Mouse (Mus musculus) gastrocnemius, adult 18-20 months (tissue): ENCODE data around the gene Olfr52. TPM values are rescaled to one million over a fixed set of nuclear protein-coding genes. Genes with fewer than 3 reads are reported as not detected.
"Not testable (repeated sequence)": the region's sequence is repeated elsewhere in the genome, so short reads cannot be mapped to it uniquely, and the experiment has no call there.

Experiments
- DNase-seq: peaks from one replicate; pipeline ENCODE4 v3.0.0; 2021; ENCODE audit warnings: low spot score
- long read RNA-seq, 2 experiments: library from polyadenylated mRNA; stranded (forward); transcript quantifications; one replicate each; pipeline ENCODE4 v2.0.0; 2021
- total RNA-seq, 2 experiments: library from RNA; stranded (reverse); gene quantifications; 2 replicates each; pipeline ENCODE4 v1.2.3; 2021

Olfr52 gene
- not detected for total RNA-seq
- long read RNA-seq, experiment 1, result 0 reads
- long read RNA-seq, experiment 2, result 0 reads

DNA sequence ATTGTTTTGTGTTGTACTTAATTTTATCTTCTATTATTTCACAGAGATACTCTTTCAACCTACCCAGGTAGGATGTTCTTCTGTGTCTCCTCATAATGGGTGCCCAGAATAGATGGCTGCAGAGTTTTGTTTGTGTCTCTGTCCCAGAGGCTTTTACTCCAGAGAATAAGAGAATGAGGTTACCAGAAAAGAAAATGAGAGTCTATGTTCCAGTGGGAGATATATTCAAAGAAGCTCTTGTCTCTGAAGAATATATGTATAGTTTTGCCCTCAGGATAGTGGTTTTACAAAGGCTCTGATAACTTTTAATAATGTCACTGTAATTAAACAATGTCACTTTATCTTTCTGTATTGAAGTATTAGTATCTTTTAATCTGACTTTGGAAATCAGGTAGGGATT is at the start of gene Olfr52:
TSS of gene Olfr52 (minus strand) at position 101 of the 400 bp plus-strand sequence.
- DNase-seq, result no peak

DNA sequence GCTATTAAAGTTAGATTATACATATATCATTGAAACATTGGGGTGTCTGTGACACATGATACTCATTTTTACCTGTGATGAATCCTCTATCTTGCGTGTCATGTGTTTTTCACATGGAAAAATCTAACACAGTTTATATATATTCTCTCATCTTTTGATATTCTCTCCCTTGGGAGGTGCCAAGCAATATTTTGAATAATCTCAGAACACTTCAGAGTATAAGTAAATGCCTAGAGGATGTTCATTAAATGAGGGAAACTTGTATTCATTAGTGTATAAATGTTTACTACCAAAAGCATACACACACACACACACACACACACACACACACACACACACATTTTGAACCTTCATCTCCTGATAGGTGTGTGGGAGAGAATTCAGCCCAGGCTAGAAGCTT is 45.8 kb upstream of the Olfr52 start, which contains the start of gene Olfr1047:
TSS of gene Olfr1047 (minus strand) at position 101 of the 400 bp plus-strand sequence.
- no peak for DNase-seq

DNA sequence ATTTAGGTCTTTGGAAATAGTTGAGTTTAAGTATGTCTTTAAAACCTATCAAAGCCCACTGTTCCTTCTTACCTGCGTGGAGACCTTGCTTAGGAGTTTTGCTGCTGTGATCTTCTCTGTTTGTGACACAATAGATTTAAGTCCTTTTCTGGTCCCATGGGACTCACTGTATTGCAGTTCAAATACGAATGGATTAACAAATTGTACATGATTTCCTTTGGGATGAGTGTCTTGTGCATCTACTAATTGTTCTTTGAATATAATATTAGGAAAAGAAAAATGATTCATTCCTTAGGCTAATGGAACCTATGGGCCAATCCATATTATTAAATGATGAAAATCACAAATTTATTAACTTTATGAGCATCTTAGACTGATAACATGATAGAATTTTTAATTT is 33.7 kb upstream of the Olfr52 start, which contains the start of gene Olfr1046:
TSS of gene Olfr1046 (minus strand) at position 101 of the 400 bp plus-strand sequence.
- DNase-seq, result no peak

DNA sequence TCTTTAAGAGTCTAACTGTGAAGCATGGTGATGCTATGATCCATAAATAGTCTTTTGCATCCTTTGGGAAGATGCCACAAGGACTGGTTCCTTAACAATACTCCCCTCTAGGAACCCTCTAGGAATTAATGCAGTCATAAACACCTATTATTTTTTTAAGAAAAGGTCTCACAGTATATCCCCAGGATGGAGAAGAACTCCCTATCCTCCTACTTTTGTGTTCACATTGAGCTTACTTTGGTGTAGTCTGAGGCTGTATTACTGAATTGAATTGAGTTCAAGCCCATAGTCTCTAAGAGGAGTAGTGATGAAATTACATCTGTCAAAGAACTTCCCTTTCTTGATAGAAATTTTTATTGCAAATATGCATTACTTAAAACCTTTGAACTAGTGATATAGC is 17.4 kb upstream of the Olfr52 start, which contains the start of gene Olfr1045:
TSS of gene Olfr1045 (minus strand) at position 101 of the 400 bp plus-strand sequence.
- DNase-seq, result no peak

DNA sequence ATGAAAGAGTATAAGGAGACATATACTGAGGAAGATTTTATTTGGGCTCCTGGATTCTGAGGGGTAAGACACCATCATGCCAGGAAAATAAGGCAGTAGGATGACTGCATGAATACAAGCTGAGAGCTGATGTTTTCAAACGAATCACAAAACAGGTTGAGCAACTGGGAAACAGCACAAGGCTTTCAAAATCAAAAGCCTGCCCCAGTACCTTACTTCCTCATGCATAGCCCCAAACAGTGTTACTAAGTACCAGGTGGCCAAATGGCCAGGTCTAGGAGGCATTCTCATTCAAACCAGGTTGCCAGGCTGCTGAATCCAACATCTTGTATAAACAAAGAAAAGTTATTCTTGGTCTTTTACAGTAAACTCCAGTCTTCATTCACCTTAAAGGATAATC is 10.4 kb upstream of the Olfr52 start:
- DNase-seq, result no peak

DNA sequence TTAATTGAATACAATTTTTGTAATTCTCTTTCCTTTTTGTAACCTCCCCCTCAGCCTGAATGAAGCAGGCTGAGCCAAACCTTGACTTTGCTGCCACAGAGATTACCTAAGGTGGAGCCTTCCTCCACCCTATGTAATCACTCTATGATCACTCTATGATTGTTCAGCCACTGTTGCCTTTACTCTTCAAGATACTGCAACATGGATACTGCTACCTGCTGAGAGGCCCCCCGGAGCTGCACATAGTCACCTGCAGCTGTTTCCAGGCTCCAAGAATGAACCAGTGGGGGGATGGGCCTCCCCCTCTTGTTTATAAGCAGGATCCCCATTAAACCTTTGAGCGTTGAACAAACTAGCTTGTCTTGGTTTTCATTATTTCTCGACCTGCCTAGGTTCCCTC is 5.5 kb downstream of the Olfr52 start:
- no peak for DNase-seq

DNA sequence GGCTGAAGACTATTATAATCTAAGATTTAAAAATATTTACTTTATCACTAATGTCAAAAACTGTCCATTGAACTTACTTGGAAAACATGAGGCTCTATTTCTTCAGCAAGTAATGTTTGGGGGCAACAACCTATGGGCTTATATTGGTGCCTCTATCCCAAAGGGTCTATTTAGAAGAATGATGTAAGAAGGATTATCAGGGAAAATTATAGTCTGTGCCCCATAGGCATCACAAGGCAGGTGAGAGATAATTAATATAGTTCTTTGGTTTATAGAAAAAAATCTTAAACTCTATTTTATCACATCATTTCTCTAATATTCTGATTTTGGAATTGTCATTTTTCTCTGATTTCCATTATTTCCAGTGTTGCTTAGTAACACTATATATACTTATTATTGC is 7.8 kb downstream of the Olfr52 start, which contains the start of gene Olfr1044:
TSS of gene Olfr1044 (minus strand) at position 101 of the 400 bp plus-strand sequence.
- no peak for DNase-seq

DNA sequence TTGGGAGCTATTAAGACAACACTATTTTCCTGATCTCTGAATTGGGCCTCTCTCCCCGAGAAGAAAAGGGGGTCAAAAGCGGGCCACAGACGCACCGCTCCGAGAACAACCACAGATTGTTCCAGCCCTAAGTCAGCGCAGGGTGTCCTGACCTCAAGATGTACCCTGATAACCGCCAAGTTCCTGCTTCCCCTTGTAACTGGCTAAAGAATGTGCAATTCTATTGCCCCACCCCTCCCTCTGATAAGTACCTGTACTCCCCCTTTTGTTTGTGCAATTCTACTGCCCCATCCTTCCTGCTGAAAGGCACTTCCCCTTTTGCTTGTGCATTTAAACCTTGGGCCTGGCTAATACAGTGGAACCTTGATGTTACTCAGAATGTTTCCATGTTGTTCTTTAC is 10.1 kb downstream of the Olfr52 start:
- DNase-seq, result not testable (repeated sequence)

DNA sequence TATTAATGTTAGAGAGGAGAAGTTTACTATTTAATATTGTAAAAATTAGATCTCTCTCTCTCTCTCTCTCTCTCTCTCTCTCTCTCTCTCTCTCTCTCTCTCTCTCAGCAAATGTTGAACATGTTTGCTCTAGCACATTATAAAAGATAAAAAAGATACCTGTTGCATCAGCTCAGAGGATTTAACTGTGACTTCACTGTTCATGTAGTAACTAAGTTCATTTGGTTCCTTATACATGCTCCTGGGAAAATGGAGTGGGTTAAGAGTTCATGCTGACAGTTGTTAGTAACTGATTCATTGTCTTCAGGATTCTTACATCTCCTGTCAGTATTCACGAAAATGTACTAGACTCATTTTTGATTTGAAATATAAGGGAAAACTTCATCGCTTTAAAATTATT is 18.1 kb downstream of the Olfr52 start, which contains the start of gene Olfr1043:
TSS of gene Olfr1043 (minus strand) at position 101 of the 400 bp plus-strand sequence.
- no peak for DNase-seq

DNA sequence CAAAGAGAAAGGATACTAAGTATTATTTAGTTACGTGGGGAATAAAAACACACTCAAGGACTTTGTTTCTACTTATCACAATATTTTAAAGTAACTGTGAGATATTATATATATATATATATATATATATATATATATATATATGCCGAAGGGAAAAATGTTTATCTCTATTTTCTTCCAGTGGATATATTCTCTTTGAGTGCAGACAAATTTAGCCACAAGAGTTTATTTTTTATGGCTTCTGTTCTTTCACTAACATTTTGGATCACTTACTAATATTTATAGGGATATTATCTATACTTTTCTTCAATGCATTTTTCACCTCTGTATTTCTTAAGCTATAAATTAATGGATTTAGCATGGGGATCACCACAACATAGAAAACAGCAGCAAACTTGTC is 23.7 kb downstream of the Olfr52 start, which contains the start of gene Olfr1042:
TSS of gene Olfr1042 (minus strand) at position 101 of the 400 bp plus-strand sequence.
- DNase-seq, result no peak

DNA sequence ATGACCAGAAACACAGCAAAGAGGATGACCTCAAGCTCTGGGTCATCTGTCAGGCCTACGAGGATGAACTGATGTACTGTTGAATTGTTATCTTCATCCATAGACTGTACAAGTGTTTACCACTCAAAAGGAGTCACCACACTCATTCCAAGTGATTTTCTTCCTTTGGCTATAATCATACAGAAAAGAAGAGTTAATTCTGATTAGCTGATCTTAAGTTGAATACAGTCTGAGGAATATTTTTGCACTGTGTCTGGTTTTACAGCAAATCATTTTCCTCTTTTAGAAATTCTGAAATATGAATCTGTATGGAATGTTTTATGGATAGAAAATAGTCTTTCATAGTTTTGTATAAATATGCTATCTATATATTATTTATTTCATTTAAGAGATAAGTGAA is 38.9 kb downstream of the Olfr52 start, which contains the start of gene Olfr1040:
TSS of gene Olfr1040 (minus strand) at position 101 of the 400 bp plus-strand sequence.
- no peak for DNase-seq

DNA sequence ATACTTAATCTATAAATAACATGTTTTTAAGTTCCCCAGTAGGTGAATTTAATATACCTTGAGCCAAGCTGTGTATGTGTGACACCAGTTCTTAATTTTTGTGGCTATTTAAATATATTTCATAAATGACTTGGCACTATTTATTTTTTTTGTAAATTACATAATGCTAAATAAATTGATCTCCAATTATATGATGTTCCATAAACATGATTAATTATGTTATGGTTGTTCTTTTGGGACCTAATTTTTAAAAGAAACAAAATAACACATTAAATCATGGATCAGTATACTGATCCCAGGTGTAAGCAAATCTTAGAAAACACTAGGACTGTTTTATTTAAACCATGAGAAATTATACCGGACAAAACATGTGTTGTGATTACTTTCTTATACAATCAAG is 49.7 kb downstream of the Olfr52 start, which contains the start of gene Olfr1039:
TSS of gene Olfr1039 (minus strand) at position 101 of the 400 bp plus-strand sequence.
- no peak for DNase-seq

Other genes starting within 250 kb of the Olfr52 start
- not detected for gene Olfr1028, start 235.2 kb downstream of the Olfr52 start, total RNA-seq
- not detected for gene Olfr1029, start 211.8 kb downstream of the Olfr52 start, total RNA-seq
- gene Olfr1030, start 206.4 kb downstream of the Olfr52 start, total RNA-seq, result not detected
- gene Olfr1031, start 195.4 kb downstream of the Olfr52 start, total RNA-seq, result not detected
- gene Olfr1032, start 180.1 kb downstream of the Olfr52 start, total RNA-seq, result not detected
- gene Olfr1033, start 165.1 kb downstream of the Olfr52 start, total RNA-seq, result under 1 TPM in 1 of 2 experiments, not detected in 1; 1.00 TPM
- not detected for gene Olfr1034, start 139.8 kb downstream of the Olfr52 start, total RNA-seq
- gene Olfr1036, start 111.7 kb downstream of the Olfr52 start, total RNA-seq, result not detected
- gene Olfr1037, start 98.3 kb downstream of the Olfr52 start, total RNA-seq, result not detected
- gene Olfr1039, start 49.8 kb downstream of the Olfr52 start, total RNA-seq, result not detected
- not detected for gene Olfr1040, start 39.0 kb downstream of the Olfr52 start, total RNA-seq
- not detected for gene Olfr1042, start 23.8 kb downstream of the Olfr52 start, total RNA-seq
- gene Olfr1043, start 18.2 kb downstream of the Olfr52 start, total RNA-seq, result not detected
- not detected for gene Olfr1044, start 7.9 kb downstream of the Olfr52 start, total RNA-seq
- gene Olfr1045, start 17.3 kb upstream of the Olfr52 start, total RNA-seq, result not detected
- gene Olfr1046, start 33.6 kb upstream of the Olfr52 start, total RNA-seq, result not detected
- not detected for gene Olfr1047, start 45.7 kb upstream of the Olfr52 start, total RNA-seq
- gene Olfr1048, start 54.6 kb upstream of the Olfr52 start, total RNA-seq, result not detected
- gene Olfr1049, start 72.6 kb upstream of the Olfr52 start, total RNA-seq, result not detected
- not detected for gene Olfr1051, start 93.4 kb upstream of the Olfr52 start, total RNA-seq
- gene Olfr1052, start 106.8 kb upstream of the Olfr52 start, total RNA-seq, result not detected
- not detected for gene Olfr1053, start 129.6 kb upstream of the Olfr52 start, total RNA-seq
- gene Olfr1054, start 149.8 kb upstream of the Olfr52 start, total RNA-seq, result not detected
- not detected for gene Olfr1055, start 164.6 kb upstream of the Olfr52 start, total RNA-seq
- not detected for gene Olfr1056, start 176.8 kb upstream of the Olfr52 start, total RNA-seq
- not detected for gene Olfr1057, start 192.7 kb upstream of the Olfr52 start, total RNA-seq
- gene Olfr1058, start 202.9 kb upstream of the Olfr52 start, total RNA-seq, result not detected
- gene Olfr1061, start 228.4 kb upstream of the Olfr52 start, total RNA-seq, result not detected
- not detected for gene Olfr1062, start 241.1 kb upstream of the Olfr52 start, total RNA-seq